ENCODE assay signal across 13 mouse cellular contexts in the genomic region with DNA sequence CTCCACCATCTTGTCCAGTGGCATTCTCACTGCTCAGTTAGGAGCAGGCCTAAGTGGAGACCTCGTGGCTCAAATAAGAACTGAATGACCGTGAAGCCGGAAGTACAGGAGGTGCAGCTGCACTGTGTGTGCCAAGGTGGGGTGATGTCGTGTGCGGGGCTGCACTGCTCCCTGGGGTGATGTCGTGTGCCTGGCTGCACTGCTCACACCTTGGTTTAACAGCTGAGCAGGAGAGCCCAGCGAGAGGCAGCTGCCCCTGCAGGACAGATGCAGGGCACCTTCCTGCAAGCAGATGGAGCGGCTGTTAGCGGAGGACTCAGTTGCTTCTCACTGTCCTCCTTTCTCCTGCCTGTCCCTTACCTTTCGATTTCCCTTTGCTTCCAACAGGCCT.
A peak's percentile ranks its signal among the peaks of the same experiment; 100 is the strongest.
DNase-seq lines count a peak whose midpoint lies in the region; ATAC-seq and TF ChIP-seq lines count a peak whose summit lies in the region.
"Had no signal": no experiment of that assay in that cellular context is flagged by ENCODE, and none has a peak within 500 bp of the region (broad histone marks: within the 10 kb centered on the region; RNA-seq: fewer than 3 reads in every experiment).

No protein-coding gene starts in this region.

- H3K4me3 ChIP-seq in heart, embryonic 15.5 days, result no peak overlapping the region
- no peak overlapping the region for H3K4me3 ChIP-seq in heart, embryonic 12.5 days
- H3K4me3 ChIP-seq in neural tube, embryonic 15.5 days (replicated peaks), result no peak overlapping the region
- H3K4me3 ChIP-seq in hindbrain, postnatal 0 days (ENCODE audit: low read length), result no peak overlapping the region
- H3K4me3 ChIP-seq: heart, adult 2 months; layer of hippocampus, adult 2 months had no signal

- H3K27ac ChIP-seq in heart, embryonic 15.5 days, result 0 out of 2 replicates have a peak overlapping the region, but pooled peaks have one; percentile 86
- H3K27ac ChIP-seq in heart, embryonic 12.5 days (ENCODE audit: poor library complexity, severe bottlenecking), result no peak overlapping the region
- no peak overlapping the region; the same call in 1 of the 2 replicates for H3K27ac ChIP-seq in neural tube, embryonic 15.5 days (replicated peaks)
- peak overlapping the region; percentile 3; the same call in 1 of the 2 replicates for H3K27ac ChIP-seq in hindbrain, postnatal 0 days
- H3K27ac ChIP-seq: layer of hippocampus, adult 2 months had no signal

- no peaks in the 10 kb centered on the region for H3K9me3 ChIP-seq in heart, embryonic 15.5 days (replicated peaks)
- H3K9me3 ChIP-seq in heart, embryonic 12.5 days (replicated peaks), result no peaks in the 10 kb centered on the region
- no peaks in the 10 kb centered on the region for H3K9me3 ChIP-seq in neural tube, embryonic 15.5 days (replicated peaks)
- H3K9me3 ChIP-seq in hindbrain, postnatal 0 days (ENCODE audit: low read length), result no peaks in the 10 kb centered on the region

- no peak overlapping the region for H3K9ac ChIP-seq in heart, embryonic 15.5 days
- no peak overlapping the region for H3K9ac ChIP-seq in heart, embryonic 12.5 days
- no peak overlapping the region for H3K9ac ChIP-seq in neural tube, embryonic 15.5 days (replicated peaks)
- no peak overlapping the region for H3K9ac ChIP-seq in hindbrain, postnatal 0 days (replicated peaks; ENCODE audit: low read length)

- no peaks in the 10 kb centered on the region for H3K27me3 ChIP-seq in heart, embryonic 15.5 days
- H3K27me3 ChIP-seq in heart, embryonic 12.5 days (replicated peaks), result no peaks in the 10 kb centered on the region
- no peaks in the 10 kb centered on the region for H3K27me3 ChIP-seq in neural tube, embryonic 15.5 days (replicated peaks)
- H3K27me3 ChIP-seq in hindbrain, postnatal 0 days (ENCODE audit: insufficient read depth, low read length), result no peaks in the 10 kb centered on the region

- peaks cover 21% of the 10 kb centered on the region for H3K4me1 ChIP-seq in heart, embryonic 15.5 days (replicated peaks)
- peaks cover 51% of the 10 kb centered on the region for H3K4me1 ChIP-seq in heart, embryonic 12.5 days (replicated peaks)
- peaks cover 16% of the 10 kb centered on the region for H3K4me1 ChIP-seq in neural tube, embryonic 15.5 days
- 0 out of 2 replicates have a peak, but pooled peaks cover 10% of the 10 kb centered on the region for H3K4me1 ChIP-seq in hindbrain, postnatal 0 days (ENCODE audit: insufficient read depth, low read length)

- H3K4me2 ChIP-seq in heart, embryonic 15.5 days, result no peak overlapping the region
- H3K4me2 ChIP-seq in heart, embryonic 12.5 days, result no peak overlapping the region
- no peak overlapping the region for H3K4me2 ChIP-seq in neural tube, embryonic 15.5 days
- H3K4me2 ChIP-seq in hindbrain, postnatal 0 days (ENCODE audit: low read depth, low read length), result no peak overlapping the region

- peaks cover 33% of the 10 kb centered on the region for H3K36me3 ChIP-seq in heart, embryonic 15.5 days
- H3K36me3 ChIP-seq in heart, embryonic 12.5 days, result peaks cover 41% of the 10 kb centered on the region
- peaks cover 14% of the 10 kb centered on the region; the same call in 1 of the 2 replicates for H3K36me3 ChIP-seq in neural tube, embryonic 15.5 days
- H3K36me3 ChIP-seq in hindbrain, postnatal 0 days (ENCODE audit: insufficient read depth, low read length), result no peaks in the 10 kb centered on the region

- no peak for TF ChIP-seq CTCF in hindbrain, postnatal 0 days (IDR thresholded peaks at IDR 0.05; ENCODE audit: low read depth)

- WGBS in heart, embryonic 15.5 days, result 66% methylated on average over 10 of the region's 10 CpGs
- WGBS in heart, embryonic 12.5 days, result 72% methylated on average over 10 of the region's 10 CpGs
- 30% methylated on average over 10 of the region's 10 CpGs for WGBS in neural tube, embryonic 15.5 days
- WGBS in hindbrain, postnatal 0 days, result 43% methylated on average over 10 of the region's 10 CpGs

- ATAC-seq in heart, embryonic 15.5 days (replicated peaks; ENCODE audit: insufficient number of reproducible peaks, insufficient read depth, low FRiP score, low read depth), result no peak
- no peak for ATAC-seq in heart, embryonic 12.5 days (ENCODE audit: insufficient number of reproducible peaks, low FRiP score)
- no peak for ATAC-seq in neural tube, embryonic 15.5 days (ENCODE audit: low FRiP score)
- ATAC-seq in hindbrain, postnatal 0 days, result no peak
- ATAC-seq: intestine, postnatal 0 days had no signal

- DNase-seq in neural tube, embryonic 10.5 days (ENCODE audit: extremely low spot score, low spot score), result peak; percentile 50
- DNase-seq in hindbrain, postnatal 0 days (ENCODE audit: low spot score), result no peak
- DNase-seq in frontal cortex, postnatal 14 days (ENCODE audit: low spot score in 2 of 2), result no peak
- DNase-seq in right cerebral cortex, postnatal 25 days, result no peak
- no peak for DNase-seq in spleen, adult 18-20 months
- DNase-seq: heart, adult 2 months; lung, adult 2 months; thymus, adult 2 months had no signal

Comparison
In these comparisons a context has a peak if more than half of its experiments do, and no peak if none do; other contexts are left out.
1. H3K27ac ChIP-seq: peak in heart, embryonic 15.5 days (single experiment) and hindbrain, postnatal 0 days (single experiment); none in heart, embryonic 12.5 days (single experiment) and neural tube, embryonic 15.5 days (single experiment).